Mouse (Mus musculus) lung, embryonic 15.5 days (tissue): ENCODE data around the gene Sult1d1. TPM values are rescaled to one million over a fixed set of nuclear protein-coding genes. Genes with fewer than 3 reads are reported as not detected.

Experiments used
- ATAC-seq: fragments of 200-750 bp; cut with Nextera tagmentation; 2 replicates; pipeline ENCODE4 v1.8.0; 2017; ENCODE audit warnings: moderate number of reproducible peaks, borderline replicate concordance; ENCODE audit not compliant: low FRiP score, low TSS enrichment; ENCODE audit errors: extremely low read depth
- H3K27ac ChIP-seq: fragments of 300-500 bp; sonication (generic); 2 replicates; pipeline ENCODE4 v1.5.1; 2015; ENCODE audit warnings: moderate library complexity, mild to moderate bottlenecking, inconsistent platforms
- H3K27me3 ChIP-seq: fragments of 300-500 bp; sonication (generic); 2 replicates; pipeline ENCODE4 v1.6.1; 2015; ENCODE audit warnings: inconsistent platforms
- H3K36me3 ChIP-seq: fragments of 300-500 bp; sonication (generic); 2 replicates; pipeline ENCODE4 v1.6.1; 2015; ENCODE audit warnings: inconsistent platforms
- H3K4me1 ChIP-seq: fragments of 300-500 bp; sonication (generic); 2 replicates; pipeline ENCODE4 v1.6.1; 2015; ENCODE audit warnings: inconsistent platforms
- H3K4me2 ChIP-seq: fragments of 300-500 bp; sonication (generic); 2 replicates; pipeline ENCODE4 v1.6.1; 2015; ENCODE audit warnings: inconsistent platforms, mild to moderate bottlenecking, moderate library complexity
- H3K4me3 ChIP-seq: fragments of 300-500 bp; sonication (generic); 2 replicates; pipeline ENCODE4 v1.5.1; 2015; ENCODE audit warnings: mild to moderate bottlenecking, inconsistent platforms
- H3K9ac ChIP-seq: fragments of 300-500 bp; sonication (generic); 2 replicates; pipeline ENCODE4 v1.6.1; 2015; ENCODE audit warnings: inconsistent platforms
- H3K9me3 ChIP-seq: fragments of 300-500 bp; sonication (generic); 2 replicates; pipeline ENCODE4 v1.6.1; 2016; ENCODE audit warnings: inconsistent platforms
- WGBS: fragments of 180-500 bp; shearing (Covaris S2); methylation state at CpG from one replicate; pipeline ENCODE4 v1.1.7; 2015; 5-methylcytosine and 5-hydroxymethylcytosine counted together
- polyA plus RNA-seq: library from polyadenylated mRNA; unstranded; fragments of >200 nt; fragmentation: Nextera tagmentation; extraction: Ambion mirVana; gene quantifications from 2 replicates; pipeline ENCODE4 v1.2.1, GENCODE M21; 2015

Sult1d1 gene
- polyA plus RNA-seq = 0.10 and 0.24 TPM in 2 replicates

- no peaks in the 10 kb centered on the region for H3K4me1 ChIP-seq
- H3K36me3 ChIP-seq = no peaks in the 10 kb centered on the region
- 73% methylated on average over 5 of the region's 5 CpGs for WGBS
- H3K9ac ChIP-seq = no peak within 1 kb of the TSS
- no peaks in the 10 kb centered on the region for H3K9me3 ChIP-seq
- no peak within 1 kb of the TSS for H3K4me2 ChIP-seq
- H3K27ac ChIP-seq = no peak within 1 kb of the TSS
- no peak for ATAC-seq
- no peak within 1 kb of the TSS for H3K4me3 ChIP-seq
- H3K27me3 ChIP-seq = no peaks in the 10 kb centered on the region
These were observed at the start of gene Sult1d1 for GRCm38 (mm10) chr5:87568845-87569244. TSS of gene Sult1d1 (minus strand) at chr5:87569027.

- Histone ChIP-seq H3K4me3 (no peak overlapping the region), H3K27me3 (no peaks in the 10 kb centered on the region), H3K4me2 (no peak overlapping the region), H3K27ac (no peak overlapping the region), H3K36me3 (no peaks in the 10 kb centered on the region), H3K9ac (no peak overlapping the region), H3K4me1 (no peaks in the 10 kb centered on the region), H3K9me3 (no peaks in the 10 kb centered on the region)
- no peak for ATAC-seq
- WGBS = 86% methylated on average over 2 of the region's 2 CpGs
These were observed 46.2 kb upstream of the Sult1d1 start for GRCm38 (mm10) chr5:87615128-87615390.

DNA sequence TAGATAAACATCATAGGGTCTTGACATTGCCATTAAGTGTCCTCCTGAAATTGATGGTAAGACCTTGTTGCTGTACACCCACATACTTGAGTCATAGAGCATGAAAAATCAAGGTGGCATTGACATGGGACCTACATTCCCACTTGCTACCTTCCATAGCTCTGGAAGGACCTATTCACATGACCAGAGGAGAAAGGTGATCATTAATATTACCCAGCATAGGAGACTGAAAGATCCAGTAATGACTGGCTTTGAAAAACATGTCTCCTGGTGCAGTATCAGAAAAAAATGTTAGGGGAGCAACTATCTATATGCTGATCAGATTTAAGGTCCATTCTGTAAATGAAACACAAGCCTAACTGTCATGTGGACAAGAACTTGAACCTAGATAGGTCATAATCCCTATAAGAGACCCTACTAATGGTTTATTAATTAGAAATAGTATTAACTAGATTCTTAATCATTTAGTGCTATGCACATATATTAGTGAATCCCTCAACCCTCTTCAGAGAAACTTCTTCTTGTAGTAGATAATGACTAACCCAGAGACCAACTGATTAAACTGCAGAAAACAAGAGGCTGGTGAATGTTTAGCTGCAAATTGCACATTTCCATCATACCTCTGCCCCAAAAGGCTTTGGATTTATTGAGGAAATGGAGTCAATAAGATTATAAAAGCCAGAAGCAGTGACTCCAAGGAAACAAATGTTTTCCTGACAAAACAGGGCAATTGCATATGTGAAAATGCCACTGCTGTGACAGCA is 45.7 kb upstream of the Sult1d1 start:
- Histone ChIP-seq H3K4me2 (no peak overlapping the region), H3K27me3 (no peaks in the 10 kb centered on the region), H3K9ac (no peak overlapping the region), H3K36me3 (no peaks in the 10 kb centered on the region), H3K27ac (no peak overlapping the region), H3K9me3 (no peaks in the 10 kb centered on the region), H3K4me3 (no peak overlapping the region), H3K4me1 (no peaks in the 10 kb centered on the region)
- ATAC-seq = no peak

DNA sequence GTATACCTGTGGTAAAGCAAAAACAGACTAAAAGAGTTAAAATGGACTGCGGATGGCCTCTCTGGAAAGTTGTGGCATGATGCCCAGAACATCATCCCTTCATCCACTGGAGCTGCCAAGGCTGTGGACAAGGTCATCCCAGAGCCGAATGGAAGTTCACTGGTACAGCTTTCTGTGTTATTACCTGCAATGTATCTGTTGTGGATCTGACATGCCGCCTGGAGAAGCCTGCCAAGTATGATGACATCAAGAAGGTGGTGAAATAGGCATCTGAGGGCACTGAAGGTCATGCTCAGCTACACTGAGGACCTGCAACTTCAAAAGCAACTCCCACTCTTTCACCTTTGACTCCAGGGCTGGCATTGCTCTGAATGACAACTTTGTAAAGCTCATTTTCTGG is 32.2 kb upstream of the Sult1d1 start:
- Histone ChIP-seq H3K9me3 (no peaks in the 10 kb centered on the region), H3K9ac (no peak overlapping the region), H3K36me3 (no peaks in the 10 kb centered on the region), H3K27ac (no peak overlapping the region), H3K4me3 (no peak overlapping the region), H3K4me1 (no peaks in the 10 kb centered on the region), H3K27me3 (no peaks in the 10 kb centered on the region), H3K4me2 (no peak overlapping the region)
- no peak for ATAC-seq
- WGBS = 59% methylated on average over 3 of the region's 3 CpGs

DNA sequence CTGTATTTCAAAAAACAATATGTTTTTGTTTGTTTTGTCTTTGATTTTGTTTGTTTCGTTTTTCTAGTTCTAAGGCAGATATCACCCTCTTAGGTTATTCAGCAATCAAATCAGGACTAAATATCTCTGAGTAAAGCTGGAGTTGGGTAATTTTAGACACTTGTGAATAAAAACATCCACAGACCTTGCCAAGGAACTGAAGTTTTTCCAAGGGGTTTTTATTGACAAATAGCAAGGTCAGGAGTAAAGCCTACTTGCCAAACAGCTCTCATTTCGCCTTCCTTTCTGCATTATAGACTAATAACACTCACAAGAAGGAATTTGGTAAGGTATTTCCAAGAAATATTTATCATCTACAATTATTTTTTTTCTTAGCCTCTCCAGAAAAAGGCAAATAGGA is 29.1 kb upstream of the Sult1d1 start:
- no peaks in the 10 kb centered on the region for H3K4me1 ChIP-seq

GRCm38 (mm10) chr5:87591494-87591893 is 22.7 kb upstream of the Sult1d1 start, which contains the start of gene Sult1e1:
TSS of gene Sult1e1 (minus strand) at chr5:87591594.
- no peaks in the 10 kb centered on the region for H3K27me3 ChIP-seq
- 76% methylated on average over 5 of the region's 5 CpGs for WGBS
- no peaks in the 10 kb centered on the region for H3K36me3 ChIP-seq
- no peak within 1 kb of the TSS for H3K4me3 ChIP-seq
- no peaks in the 10 kb centered on the region for H3K9me3 ChIP-seq
- ATAC-seq = no peak
- no peaks in the 10 kb centered on the region for H3K4me1 ChIP-seq
- no peak within 1 kb of the TSS for H3K9ac ChIP-seq
- H3K27ac ChIP-seq = no peak within 1 kb of the TSS
- H3K4me2 ChIP-seq = no peak within 1 kb of the TSS

More for the DNA sequence above, 29.1 kb upstream of the Sult1d1 start:
- Histone ChIP-seq H3K27me3 (no peaks in the 10 kb centered on the region), H3K36me3 (no peaks in the 10 kb centered on the region), H3K4me2 (no peak overlapping the region), H3K27ac (no peak overlapping the region), H3K9me3 (no peaks in the 10 kb centered on the region), H3K4me3 (no peak overlapping the region), H3K9ac (no peak overlapping the region)
- no peak for ATAC-seq
- WGBS = 49% methylated on average over 2 of the region's 2 CpGs

GRCm38 (mm10) chr5:87589916-87590315 is 21.1 kb upstream of the Sult1d1 start:
- Histone ChIP-seq H3K36me3 (no peaks in the 10 kb centered on the region), H3K27me3 (no peaks in the 10 kb centered on the region), H3K4me3 (no peak overlapping the region), H3K4me1 (no peaks in the 10 kb centered on the region), H3K9ac (no peak overlapping the region), H3K4me2 (no peak overlapping the region), H3K9me3 (no peaks in the 10 kb centered on the region), H3K27ac (no peak overlapping the region)
- 74% methylated on average over 2 of the region's 2 CpGs for WGBS
- ATAC-seq = no peak

GRCm38 (mm10) chr5:87580389-87580788 is 11.6 kb upstream of the Sult1d1 start:
- no peak for ATAC-seq
- Histone ChIP-seq H3K9ac (no peak overlapping the region), H3K27me3 (no peaks in the 10 kb centered on the region), H3K4me1 (no peaks in the 10 kb centered on the region), H3K4me3 (no peak overlapping the region), H3K9me3 (no peaks in the 10 kb centered on the region), H3K27ac (no peak overlapping the region), H3K4me2 (no peak overlapping the region), H3K36me3 (no peaks in the 10 kb centered on the region)
- WGBS = 56% methylated on average over 1 of the region's 1 CpGs

GRCm38 (mm10) chr5:87574174-87574573 is 5.3 kb upstream of the Sult1d1 start:
- ATAC-seq = no peak
- H3K27me3 ChIP-seq = no peaks in the 10 kb centered on the region
- H3K27ac ChIP-seq = no peak overlapping the region
- H3K9ac ChIP-seq = no peak overlapping the region
- H3K9me3 ChIP-seq = no peaks in the 10 kb centered on the region
- H3K4me1 ChIP-seq = no peaks in the 10 kb centered on the region
- H3K4me3 ChIP-seq = no peak overlapping the region
- H3K4me2 ChIP-seq = no peak overlapping the region
- no peaks in the 10 kb centered on the region for H3K36me3 ChIP-seq
- 24% methylated on average over 1 of the region's 1 CpGs for WGBS

DNA sequence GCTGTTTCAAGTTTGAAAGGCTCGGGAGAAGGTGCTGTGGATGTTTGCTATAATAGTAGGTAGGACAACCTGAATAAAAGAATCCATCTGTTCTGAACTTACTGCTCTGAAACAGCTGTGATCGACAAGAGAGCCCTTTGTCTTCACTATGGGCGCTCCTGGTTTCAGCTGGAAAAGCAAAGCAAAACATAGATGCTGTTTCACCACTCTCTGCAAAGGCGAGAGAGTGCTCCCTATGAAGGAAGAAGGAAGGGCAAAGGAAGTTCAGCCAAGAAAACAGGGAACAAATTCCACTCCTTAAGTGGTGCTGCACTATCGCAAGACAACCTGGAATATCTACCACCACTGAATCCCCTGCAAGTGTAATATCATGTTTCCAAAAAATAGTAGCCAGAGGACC is 4.7 kb upstream of the Sult1d1 start:
- Histone ChIP-seq H3K27me3 (no peaks in the 10 kb centered on the region), H3K9ac (no peak overlapping the region), H3K4me2 (no peak overlapping the region), H3K27ac (no peak overlapping the region), H3K9me3 (no peaks in the 10 kb centered on the region), H3K4me3 (no peak overlapping the region), H3K4me1 (no peaks in the 10 kb centered on the region), H3K36me3 (no peaks in the 10 kb centered on the region)
- 53% methylated on average over 5 of the region's 5 CpGs for WGBS
- no peak for ATAC-seq

GRCm38 (mm10) chr5:87572781-87573180 is 4.0 kb upstream of the Sult1d1 start:
- no peaks in the 10 kb centered on the region for H3K36me3 ChIP-seq
- H3K9ac ChIP-seq = no peak overlapping the region
- H3K4me3 ChIP-seq = no peak overlapping the region
- no peaks in the 10 kb centered on the region for H3K9me3 ChIP-seq
- H3K27me3 ChIP-seq = no peaks in the 10 kb centered on the region
- H3K4me1 ChIP-seq = no peaks in the 10 kb centered on the region
- no peak overlapping the region for H3K4me2 ChIP-seq
- H3K27ac ChIP-seq = no peak overlapping the region
- no peak for ATAC-seq
- 85% methylated on average over 6 of the region's 6 CpGs for WGBS

GRCm38 (mm10) chr5:87567306-87567705 is 1.5 kb downstream of the Sult1d1 start:
- no peaks in the 10 kb centered on the region for H3K9me3 ChIP-seq
- no peak for ATAC-seq
- H3K4me3 ChIP-seq = no peak overlapping the region
- no peaks in the 10 kb centered on the region for H3K27me3 ChIP-seq
- H3K9ac ChIP-seq = no peak overlapping the region
- 83% methylated on average over 1 of the region's 1 CpGs for WGBS
- no peaks in the 10 kb centered on the region for H3K4me1 ChIP-seq
- no peak overlapping the region for H3K27ac ChIP-seq
- H3K36me3 ChIP-seq = no peaks in the 10 kb centered on the region
- no peak overlapping the region for H3K4me2 ChIP-seq

GRCm38 (mm10) chr5:87562966-87563365 is 5.9 kb downstream of the Sult1d1 start:
- Histone ChIP-seq H3K4me2 (no peak overlapping the region), H3K9ac (no peak overlapping the region), H3K4me3 (no peak overlapping the region), H3K27ac (no peak overlapping the region), H3K36me3 (no peaks in the 10 kb centered on the region), H3K4me1 (no peaks in the 10 kb centered on the region), H3K9me3 (no peaks in the 10 kb centered on the region), H3K27me3 (no peaks in the 10 kb centered on the region)
- no peak for ATAC-seq
